Mouse (Mus musculus): ENCODE measurements at regions not wholly inside any gene's neighbourhood (a gene's known extent, or its start where the extent isn't known, plus 50 kb on each side); places are given as distances from the start of the nearest gene placed in this dataset.

- in situ Hi-C loops (cut with MboI; ENCODE audit: low pct_unique_long_range_greater_than_20kb in 1 of 2, low sequenced_read_pairs in 2 of 2, unreplicated experiment in 1 of 2) = no loop called here
These were observed 244.0 kb upstream of the Intu start for GRCm38 (mm10) chr3:40286959-40287710.

DNA sequence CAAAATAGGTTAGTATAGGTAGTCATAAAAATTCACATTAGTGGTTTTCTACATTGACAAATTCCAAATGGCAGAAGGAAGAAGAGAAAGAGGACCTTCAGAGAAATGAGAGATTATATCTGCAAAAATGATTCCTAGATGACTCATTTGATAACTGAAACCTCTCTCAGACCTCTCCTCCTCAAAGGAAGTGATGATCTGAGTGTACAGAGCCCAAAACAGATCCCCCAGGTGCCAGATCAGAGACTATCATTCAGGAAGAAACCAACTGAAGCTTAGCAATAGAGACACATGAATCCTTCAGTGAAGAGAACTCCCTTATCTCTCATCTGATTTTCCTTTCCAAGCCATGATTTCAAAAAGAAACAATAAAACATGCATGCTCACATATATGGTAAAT is 234.0 kb upstream of the Intu start:
- in situ Hi-C loops (cut with MboI; ENCODE audit: low pct_unique_long_range_greater_than_20kb in 1 of 2, low sequenced_read_pairs in 2 of 2, unreplicated experiment in 1 of 2) = no loop called here

DNA sequence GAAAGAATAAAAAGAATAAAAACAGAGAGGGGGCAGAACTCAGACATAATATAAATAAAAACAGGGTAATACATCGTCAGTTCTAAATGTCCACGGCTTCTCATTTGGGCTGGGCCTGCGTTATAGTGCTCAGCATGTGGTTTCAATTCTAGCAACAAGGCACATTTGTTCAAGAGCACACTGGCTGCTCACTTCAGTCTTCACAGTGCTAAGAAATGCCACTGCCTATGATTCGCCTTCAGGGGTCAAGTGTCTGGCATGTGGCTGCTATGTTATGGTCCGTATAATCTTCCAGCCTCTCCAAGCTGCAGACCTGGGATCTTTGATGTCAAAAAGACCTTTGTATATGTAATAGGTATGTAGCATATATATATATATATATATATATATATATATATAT is 210.8 kb upstream of the Intu start:
- in situ Hi-C loops (cut with MboI; ENCODE audit: low pct_unique_long_range_greater_than_20kb in 1 of 2, low sequenced_read_pairs in 2 of 2, unreplicated experiment in 1 of 2) = no loop called here

- in situ Hi-C loops (cut with MboI; ENCODE audit: low pct_unique_long_range_greater_than_20kb in 1 of 2, low sequenced_read_pairs in 2 of 2, unreplicated experiment in 1 of 2) = no loop called here
These were observed 204.9 kb upstream of the Intu start for GRCm38 (mm10) chr3:40325872-40326803.

DNA sequence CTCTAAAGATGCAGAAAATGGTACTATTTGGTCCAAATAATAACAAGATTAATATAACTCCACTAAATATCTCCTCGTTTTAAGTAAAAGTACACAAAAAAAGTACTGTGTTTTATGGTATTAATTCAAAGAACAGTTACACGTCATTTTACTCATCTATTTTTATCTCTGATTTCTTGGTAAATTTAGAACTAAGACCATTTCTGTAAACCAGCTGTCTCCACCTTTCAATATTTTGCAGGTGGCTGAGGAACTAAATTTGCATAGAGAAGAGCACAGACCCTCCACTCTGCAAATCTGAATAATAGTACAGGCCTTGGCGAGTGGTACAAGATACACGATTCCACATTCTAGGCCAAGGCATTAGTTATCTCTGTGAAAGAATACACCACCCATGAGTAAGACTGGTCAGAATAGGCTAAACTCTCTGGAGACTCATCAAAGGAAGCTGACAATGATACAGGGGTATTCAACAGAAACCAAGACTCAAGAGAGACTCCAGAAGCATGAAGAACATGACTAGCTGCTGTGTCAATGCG is 191.5 kb upstream of the Intu start:
- in situ Hi-C loops (cut with MboI; ENCODE audit: low pct_unique_long_range_greater_than_20kb in 1 of 2, low sequenced_read_pairs in 2 of 2, unreplicated experiment in 1 of 2) = no loop called here

- in situ Hi-C loops (cut with MboI; ENCODE audit: low pct_unique_long_range_greater_than_20kb in 1 of 2, low sequenced_read_pairs in 2 of 2, unreplicated experiment in 1 of 2) = no loop called here
These were observed 176.0 kb upstream of the Intu start for GRCm38 (mm10) chr3:40355103-40355502.

DNA sequence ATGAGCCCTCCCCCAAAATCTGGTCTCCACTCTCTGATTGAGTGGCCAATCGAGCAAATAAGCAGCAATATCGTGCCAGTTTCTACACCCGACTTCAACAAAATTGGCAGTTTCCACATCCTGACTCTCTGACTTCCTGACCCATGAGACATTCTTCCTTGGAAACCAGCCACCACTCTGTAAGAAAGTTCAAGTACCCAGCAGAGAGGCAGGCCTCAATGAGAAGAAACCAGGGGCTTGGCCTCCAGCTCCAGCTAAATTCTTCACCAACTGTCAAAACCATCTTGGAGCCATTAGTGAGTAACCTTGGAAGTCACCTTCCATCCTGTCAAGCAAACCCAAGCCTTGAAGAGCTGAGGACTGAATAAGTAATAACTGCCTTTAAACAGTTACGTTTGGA is 162.7 kb upstream of the Intu start:
- in situ Hi-C loops (cut with MboI; ENCODE audit: low pct_unique_long_range_greater_than_20kb in 1 of 2, low sequenced_read_pairs in 2 of 2, unreplicated experiment in 1 of 2) = no loop called here

- in situ Hi-C loops (cut with MboI; ENCODE audit: low pct_unique_long_range_greater_than_20kb in 1 of 2, low sequenced_read_pairs in 2 of 2, unreplicated experiment in 1 of 2) = no loop called here
These were observed 159.7 kb upstream of the Intu start for GRCm38 (mm10) chr3:40371411-40371810.

DNA sequence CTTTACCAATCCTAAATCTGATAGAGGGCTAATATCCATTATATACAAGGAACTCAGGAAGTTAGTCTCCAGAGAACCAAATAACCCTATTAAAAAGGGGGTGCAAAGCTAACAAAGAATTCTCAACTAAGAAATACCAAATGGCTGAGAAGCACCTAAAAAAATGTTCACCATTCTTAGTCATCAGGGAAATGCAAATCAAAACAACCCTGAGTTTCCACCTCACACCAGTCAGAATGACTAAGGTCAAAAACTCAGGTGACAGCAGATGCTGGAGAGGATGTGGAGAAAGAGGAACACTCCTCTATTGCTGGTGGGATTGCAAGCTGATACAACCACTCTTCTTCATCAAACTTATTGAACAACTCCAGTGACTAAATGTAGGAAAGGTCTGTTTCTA is 154.9 kb upstream of the Intu start:
- in situ Hi-C loops (cut with MboI; ENCODE audit: low pct_unique_long_range_greater_than_20kb in 1 of 2, low sequenced_read_pairs in 2 of 2, unreplicated experiment in 1 of 2) = loop anchor here (25.0 kb wide), 1 partner anchor 1489 kb away; the partner anchor contains the start of gene Fat4 (in 2 of the 2)

- in situ Hi-C loops (cut with MboI; ENCODE audit: low pct_unique_long_range_greater_than_20kb in 1 of 2, low sequenced_read_pairs in 2 of 2, unreplicated experiment in 1 of 2) = loop anchor here (25.0 kb wide), 1 partner anchor 1490 kb away; the partner anchor contains the start of gene Fat4 (in 2 of the 2)
These were observed 153.7 kb upstream of the Intu start for GRCm38 (mm10) chr3:40377416-40377815.

- in situ Hi-C loops (cut with MboI; ENCODE audit: low pct_unique_long_range_greater_than_20kb in 1 of 2, low sequenced_read_pairs in 2 of 2, unreplicated experiment in 1 of 2) = loop anchor here (25.0 kb wide), 1 partner anchor 1492 kb away; the partner anchor contains the start of gene Fat4 (in 2 of the 2)
These were observed 152.0 kb upstream of the Intu start for GRCm38 (mm10) chr3:40379063-40379462.

DNA sequence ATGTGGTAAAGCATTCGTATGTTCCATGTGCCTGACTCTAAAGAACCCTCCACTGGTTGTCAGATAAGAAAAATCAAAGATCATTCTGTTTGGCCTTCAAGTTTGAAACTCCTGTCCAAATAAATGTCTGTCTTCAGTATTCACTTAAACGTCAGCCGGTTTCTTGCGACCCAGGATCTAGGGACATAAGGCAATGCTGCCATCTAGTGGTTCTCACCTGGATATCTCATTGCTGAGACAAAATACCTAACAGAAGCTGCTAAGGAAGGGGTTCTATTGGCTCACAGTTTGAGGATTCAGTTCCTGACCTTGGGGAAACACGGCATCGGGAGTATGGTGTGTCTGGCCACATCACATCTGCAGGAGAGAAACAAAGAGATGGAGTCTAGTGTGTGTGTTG is 139.5 kb upstream of the Intu start:
- in situ Hi-C loops (cut with MboI; ENCODE audit: low pct_unique_long_range_greater_than_20kb in 1 of 2, low sequenced_read_pairs in 2 of 2, unreplicated experiment in 1 of 2) = loop anchor here (25.0 kb wide), 1 partner anchor 1504 kb away; the partner anchor contains the start of gene Fat4 (in 2 of the 2)

DNA sequence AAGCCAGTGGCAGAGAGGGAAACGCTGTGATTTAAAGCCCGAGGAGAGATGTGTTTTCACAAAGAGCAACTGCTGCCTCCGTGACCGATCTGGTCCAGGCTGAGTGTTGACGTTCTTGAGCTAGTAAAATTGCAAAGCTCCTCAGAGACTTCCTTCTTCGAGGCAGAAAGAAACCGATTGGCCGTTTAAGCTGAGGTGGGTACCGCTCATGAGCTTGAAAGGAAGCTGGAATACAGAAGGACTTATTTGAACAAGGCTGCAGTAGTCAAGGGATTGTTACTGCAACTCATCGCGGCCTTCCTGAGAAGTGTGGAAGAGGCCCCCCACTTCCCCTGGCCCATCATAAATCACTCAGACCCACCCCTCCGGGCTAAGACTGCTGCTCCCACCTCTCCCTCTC is 132.9 kb upstream of the Intu start:
- in situ Hi-C loops (cut with MboI; ENCODE audit: low pct_unique_long_range_greater_than_20kb in 1 of 2, low sequenced_read_pairs in 2 of 2, unreplicated experiment in 1 of 2) = loop anchor here (25.0 kb wide), 1 partner anchor 1511 kb away; the partner anchor contains the start of gene Fat4 (in 2 of the 2)

DNA sequence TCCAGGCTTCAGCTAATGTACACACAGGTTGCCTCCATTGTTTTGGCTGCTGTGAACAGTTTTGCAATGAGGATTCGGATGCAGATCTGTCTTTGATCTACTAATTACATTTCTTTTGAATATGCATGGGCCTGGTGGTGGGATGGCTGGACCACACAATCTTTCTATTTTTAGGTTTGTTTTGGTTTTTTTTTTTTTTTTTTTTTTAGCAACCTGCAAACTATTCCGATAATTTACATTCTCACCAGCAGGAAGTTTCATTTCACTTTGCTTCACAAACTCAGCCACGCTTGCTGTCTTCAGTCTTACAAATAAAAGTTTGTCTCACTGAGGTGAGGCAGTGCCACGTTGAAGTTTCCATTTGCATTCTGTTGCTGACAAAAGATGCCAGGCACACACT is 127.7 kb upstream of the Intu start:
- in situ Hi-C loops (cut with MboI; ENCODE audit: low pct_unique_long_range_greater_than_20kb in 1 of 2, low sequenced_read_pairs in 2 of 2, unreplicated experiment in 1 of 2) = no loop called here

GRCm38 (mm10) chr3:40405095-40405948 is 125.8 kb upstream of the Intu start:
- in situ Hi-C loops (cut with MboI; ENCODE audit: low pct_unique_long_range_greater_than_20kb in 1 of 2, low sequenced_read_pairs in 2 of 2, unreplicated experiment in 1 of 2) = no loop called here

DNA sequence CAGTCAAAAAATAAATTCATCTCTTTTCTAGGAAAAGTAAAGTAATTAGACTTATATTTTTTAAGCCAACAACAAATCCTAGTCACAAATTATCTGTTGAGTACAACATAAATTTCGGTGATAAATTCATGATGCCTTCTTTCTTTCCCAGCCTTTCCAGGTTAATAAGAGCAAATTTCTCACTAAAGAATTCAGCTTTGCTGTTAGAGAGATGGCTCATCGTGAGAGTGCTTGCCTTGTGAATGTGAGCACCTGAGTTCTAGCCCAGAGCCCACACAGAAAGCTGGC is 125.2 kb upstream of the Intu start:
- in situ Hi-C loops (cut with MboI; ENCODE audit: low pct_unique_long_range_greater_than_20kb in 1 of 2, low sequenced_read_pairs in 2 of 2, unreplicated experiment in 1 of 2) = no loop called here

DNA sequence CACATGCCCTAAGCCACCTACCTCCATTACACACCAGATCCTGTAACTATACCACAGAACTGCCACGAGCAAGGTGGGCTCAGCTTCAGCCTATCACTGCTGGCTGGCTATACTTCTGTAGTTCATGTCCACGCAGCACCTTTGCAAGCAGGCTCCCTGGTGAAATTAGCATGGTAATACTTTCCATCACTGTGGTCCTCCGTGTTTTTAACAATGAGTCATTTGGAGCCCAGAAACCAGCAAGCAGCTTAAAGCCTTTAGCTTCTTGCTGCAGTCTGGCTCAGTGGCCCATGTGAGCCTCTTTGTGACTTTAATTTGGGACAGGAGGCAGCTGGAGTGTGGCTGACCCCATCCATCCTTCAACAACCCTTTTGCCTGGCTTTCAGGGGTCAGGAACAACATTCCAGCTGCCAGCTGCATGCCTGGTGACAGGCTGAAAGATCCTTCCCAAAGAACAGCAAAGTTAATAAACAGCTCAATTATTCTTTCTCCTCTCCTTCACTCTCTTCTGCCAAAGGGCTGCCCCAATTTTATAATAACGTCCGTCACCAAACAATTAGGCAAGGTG is 122.1 kb upstream of the Intu start:
- in situ Hi-C loops (cut with MboI; ENCODE audit: low pct_unique_long_range_greater_than_20kb in 1 of 2, low sequenced_read_pairs in 2 of 2, unreplicated experiment in 1 of 2) = no loop called here

DNA sequence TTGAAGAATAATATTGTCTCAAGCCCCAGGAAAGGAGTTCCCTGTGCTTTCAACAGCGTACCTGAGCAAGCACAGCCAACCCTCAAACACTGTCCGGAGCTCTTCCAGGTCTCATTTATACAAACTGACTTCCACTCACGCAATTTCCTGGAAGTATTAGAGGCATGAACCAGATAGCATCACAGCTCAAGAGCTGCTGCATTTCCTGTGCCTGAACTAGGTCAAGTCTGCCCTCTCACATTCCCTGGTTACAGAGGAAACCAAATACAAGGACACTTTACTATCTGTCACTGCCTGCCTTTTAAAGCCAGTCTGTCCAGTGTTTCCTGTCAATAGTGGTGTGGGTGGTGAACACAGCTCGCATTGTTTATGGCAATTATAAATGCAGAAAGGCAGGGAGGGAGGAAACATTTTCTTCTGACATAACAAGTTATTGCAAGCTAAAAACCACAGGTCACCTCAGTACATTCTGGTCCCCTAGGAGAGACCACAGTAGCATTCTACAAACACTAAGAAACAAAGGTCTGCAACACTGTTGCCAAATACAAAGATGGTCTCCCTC is 120.3 kb upstream of the Intu start:
- in situ Hi-C loops (cut with MboI; ENCODE audit: low pct_unique_long_range_greater_than_20kb in 1 of 2, low sequenced_read_pairs in 2 of 2, unreplicated experiment in 1 of 2) = no loop called here
